Mouse (Mus musculus): ENCODE measurements around the gene Prrc2c.

Prrc2c gene

GRCm38 (mm10) chr1:162723610-162724009, 16.7 kb downstream of the Prrc2c start:
- ChIA-PET CTCF (no interaction called here), POLR2A (interaction anchor here in 1 of 4 experiments (0.9 to 3.0 kb wide), 7 partner anchors 8 to 37 kb away, joined by 3 to 11 read pairs (median 4); no protein-coding TSS in a partner anchor)

GRCm38 (mm10) chr1:162720645-162721044, 19.7 kb downstream of the Prrc2c start:
- CTCF ChIA-PET: no interaction called here
- POLR2A ChIA-PET: interaction anchor here in 1 of 4 experiments (1.0 to 2.5 kb wide), 3 partner anchors 17 to 32 kb away, joined by 3 to 12 read pairs (median 3); no protein-coding TSS in a partner anchor

GRCm38 (mm10) chr1:162700389-162701066, 39.8 kb downstream of the Prrc2c start:
- ChIA-PET CTCF (interaction anchor here in 1 of 4 experiments (0.6 kb wide), 1 partner anchor 36 kb away, joined by 6 read pairs; no protein-coding TSS in a partner anchor), POLR2A (interaction anchor here in 1 of 4 experiments (1.1 kb wide), 1 partner anchor 15 kb away, joined by 4 read pairs; no protein-coding TSS in a partner anchor)

GRCm38 (mm10) chr1:162697866-162698265, 42.5 kb downstream of the Prrc2c start:
- ChIA-PET CTCF (interaction anchor here in 1 of 4 experiments (0.6 kb wide), 1 partner anchor 477 kb away, joined by 6 read pairs; no protein-coding TSS in a partner anchor), POLR2A (interaction anchor here in 3 of 4 experiments (0.7 to 4.0 kb wide), 17 partner anchors 9 to 42 kb away, joined by 3 to 15 read pairs (median 3); no protein-coding TSS in a partner anchor)

GRCm38 (mm10) chr1:162693721-162694120, 46.6 kb downstream of the Prrc2c start:
- ChIA-PET CTCF (no interaction called here), POLR2A (interaction anchor here in 1 of 4 experiments (0.8 to 2.0 kb wide), 4 partner anchors 10 to 29 kb away, joined by 3 to 7 read pairs (median 5); no protein-coding TSS in a partner anchor)

- ChIA-PET POLR2A (interaction anchor here (0.6 to 2.2 kb wide), 24 partner anchors 9 to 1550 kb away, joined by 3 to 8 read pairs (median 4); partner anchors contain the start of genes Mettl13 (in 3 of the 4), BC055324 (in 1 of the 4), Fmo4 (in 1 of the 4) and Mettl18 (in 1 of the 4)), CTCF (interaction anchor here (0.6 to 2.1 kb wide), 30 partner anchors 9 to 676 kb away, joined by 3 to 24 read pairs (median 5); partner anchors contain the start of gene Mettl13 (in 4 of the 4))
Observed at GRCm38 (mm10) chr1:162665486-162666174, 74.7 kb downstream of the Prrc2c start.

- ChIA-PET POLR2A (interaction anchor here (0.6 to 2.2 kb wide), 29 partner anchors 8 to 1549 kb away, joined by 3 to 8 read pairs (median 3); partner anchors contain the start of genes Mettl13 (in 4 of the 4), BC055324 (in 1 of the 4), Fmo4 (in 1 of the 4) and Mettl18 (in 1 of the 4)), CTCF (interaction anchor here (0.5 to 2.1 kb wide), 36 partner anchors 9 to 675 kb away, joined by 3 to 24 read pairs (median 5); partner anchors contain the start of gene Mettl13 (in 4 of the 4))
Observed at GRCm38 (mm10) chr1:162664826-162665475, 75.4 kb downstream of the Prrc2c start.

- POLR2A ChIA-PET: interaction anchor here in 2 of 4 experiments (1.1 to 1.2 kb wide), 2 partner anchors 12 to 89 kb away, joined by 3 read pairs; no protein-coding TSS in a partner anchor
- CTCF ChIA-PET: interaction anchor here in 1 of 4 experiments (0.7 kb wide), 1 partner anchor 301 kb away, joined by 3 read pairs; no protein-coding TSS in a partner anchor
Observed at GRCm38 (mm10) chr1:162660276-162660860, 80.0 kb downstream of the Prrc2c start.

GRCm38 (mm10) chr1:162658119-162658518, 82.2 kb downstream of the Prrc2c start, which contains the start of gene Myocos:
Gene Myocos (minus strand): TSS chr1:162658219.
- POLR2A ChIA-PET: interaction anchor here in 1 of 4 experiments (1.0 kb wide), 1 partner anchor 21 kb away, joined by 3 read pairs; no protein-coding TSS in a partner anchor
- CTCF ChIA-PET: interaction anchor here in 2 of 4 experiments (0.7 to 1.7 kb wide), 2 partner anchors 11 to 131 kb away, joined by 5 to 6 read pairs; no protein-coding TSS in a partner anchor

GRCm38 (mm10) chr1:162648416-162648815, 91.9 kb downstream of the Prrc2c start:
- ChIA-PET CTCF (interaction anchor here in 3 of 4 experiments (0.6 to 1.0 kb wide), 3 partner anchors 10 to 41 kb away, joined by 3 to 7 read pairs (median 4); no protein-coding TSS in a partner anchor), POLR2A (interaction anchor here in 2 of 4 experiments (0.8 to 1.2 kb wide), 3 partner anchors 12 to 77 kb away, joined by 3 read pairs; no protein-coding TSS in a partner anchor)

GRCm38 (mm10) chr1:162646083-162646686, 94.2 kb downstream of the Prrc2c start:
- CTCF ChIA-PET: interaction anchor here in 1 of 4 experiments (1.3 kb wide), 1 partner anchor 12 kb away, joined by 5 read pairs; the partner anchor contains the start of gene Myocos
- POLR2A ChIA-PET: interaction anchor here in 1 of 4 experiments (1.2 kb wide), 1 partner anchor 8 kb away, joined by 3 read pairs; no protein-coding TSS in a partner anchor

- POLR2A ChIA-PET: interaction anchor here in 2 of 4 experiments (0.6 to 0.9 kb wide), 2 partner anchors 9 to 22 kb away, joined by 3 to 5 read pairs; no protein-coding TSS in a partner anchor
- CTCF ChIA-PET: no interaction called here
Observed at GRCm38 (mm10) chr1:162643752-162644151, 96.6 kb downstream of the Prrc2c start.

GRCm38 (mm10) chr1:162642591-162642990, 97.8 kb downstream of the Prrc2c start:
- ChIA-PET POLR2A (no interaction called here), CTCF (interaction anchor here in 1 of 4 experiments (0.5 kb wide), 1 partner anchor 112 kb away, joined by 3 read pairs; no protein-coding TSS in a partner anchor)

- CTCF ChIA-PET: no interaction called here
- POLR2A ChIA-PET: no interaction called here
Observed at GRCm38 (mm10) chr1:162639861-162640260, 100.5 kb downstream of the Prrc2c start.

GRCm38 (mm10) chr1:162639051-162639750, 101.2 kb downstream of the Prrc2c start, which contains the start of gene Myoc:
Gene Myoc (plus strand): TSS chr1:162639155.
- POLR2A ChIA-PET: interaction anchor here in 1 of 4 experiments (0.8 kb wide), 1 partner anchor 582 kb away, joined by 3 read pairs; no protein-coding TSS in a partner anchor
- CTCF ChIA-PET: interaction anchor here in 1 of 4 experiments (0.8 kb wide), 1 partner anchor 10 kb away, joined by 3 read pairs; no protein-coding TSS in a partner anchor

GRCm38 (mm10) chr1:162638535-162638934, 101.8 kb downstream of the Prrc2c start:
- ChIA-PET CTCF (interaction anchor here in 1 of 4 experiments (0.8 kb wide), 1 partner anchor 10 kb away, joined by 3 read pairs; no protein-coding TSS in a partner anchor), POLR2A (interaction anchor here in 1 of 4 experiments (0.8 kb wide), 1 partner anchor 581 kb away, joined by 3 read pairs; no protein-coding TSS in a partner anchor)
